Mouse (Mus musculus): ENCODE results near the gene BC048679. TPM values are rescaled to one million over a fixed set of nuclear protein-coding genes. Genes with fewer than 3 reads are reported as not detected.

BC048679 gene
- polyA plus RNA-seq, 1 experiment = not detected

DNA sequence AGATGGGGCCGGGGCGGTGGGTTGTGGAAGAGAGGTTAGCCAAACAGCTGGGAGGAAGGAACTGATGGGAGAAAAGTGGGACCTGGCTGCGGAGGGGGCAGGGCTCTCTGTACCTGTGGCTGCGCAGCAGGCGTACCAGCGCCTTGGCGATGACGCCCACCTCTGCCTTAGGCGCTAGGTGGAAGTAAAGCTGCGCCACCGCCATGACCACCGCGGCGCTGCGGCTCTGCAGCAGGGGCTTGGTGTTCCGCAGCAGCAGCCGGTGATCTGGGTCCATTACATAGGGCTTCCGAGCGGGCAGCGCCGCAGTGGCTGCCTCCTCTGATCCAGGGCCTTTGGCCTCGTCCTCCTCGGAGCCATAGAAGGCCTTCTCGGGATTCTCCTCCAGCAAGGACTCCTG lies 21.2 kb downstream of the BC048679 start:
- H3K27ac ChIP-seq (ENCODE audit: insufficient read depth, low read depth, low read length) = no peak overlapping the region
- H3K27me3 ChIP-seq (ENCODE audit: control insufficient read depth, insufficient read depth, low read length) = no peaks in the 10 kb centered on the region; the same call in 1 of the 2 replicates
- no peaks in the 10 kb centered on the region for H3K36me3 ChIP-seq (ENCODE audit: control insufficient read depth, insufficient read depth, low read length)
- H3K4me1 ChIP-seq (ENCODE audit: control insufficient read depth, insufficient read depth, insufficient read length, low read length) = no peaks in the 10 kb centered on the region
- TF ChIP-seq POLR2A (IDR thresholded peaks at IDR 0.05; ENCODE audit: low read depth, low read length) (no peak), CTCF (IDR thresholded peaks at IDR 0.05; ENCODE audit: extremely low read depth, insufficient read length, insufficient replicate concordance, low read depth, low read length) (no peak)
- no peak overlapping the region for H3K4me3 ChIP-seq (ENCODE audit: low read depth, low read length)
- 5% methylated on average over 24 of the region's 24 CpGs for WGBS

DNA sequence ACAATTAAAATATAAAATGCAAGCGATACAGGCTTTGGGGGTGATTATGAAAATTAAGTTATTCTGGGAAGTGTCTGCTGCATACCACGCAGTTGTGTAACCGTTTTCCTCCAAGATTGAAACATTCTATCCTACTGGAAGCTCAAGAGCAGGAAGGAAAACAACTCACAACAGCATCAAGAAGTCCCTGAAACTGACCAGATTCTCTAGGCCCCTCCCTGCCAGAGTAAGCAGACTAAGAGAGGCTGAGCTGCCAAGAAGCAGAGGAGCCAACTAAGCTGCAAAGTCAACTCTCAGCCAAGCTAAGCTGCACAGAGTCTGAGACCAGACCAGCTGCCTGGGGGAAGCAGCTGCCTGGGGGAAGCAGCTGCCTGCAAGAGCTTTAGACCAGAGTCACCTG lies 22.9 kb downstream of the BC048679 start:
- no peak for TF ChIP-seq CTCF (IDR thresholded peaks at IDR 0.05; ENCODE audit: extremely low read depth, insufficient read length, insufficient replicate concordance, low read depth, low read length)
- Histone ChIP-seq H3K4me3 (ENCODE audit: low read depth, low read length) (no peak overlapping the region), H3K36me3 (ENCODE audit: control insufficient read depth, insufficient read depth, low read length) (no peaks in the 10 kb centered on the region), H3K27ac (ENCODE audit: insufficient read depth, low read depth, low read length) (no peak overlapping the region), H3K4me1 (ENCODE audit: control insufficient read depth, insufficient read depth, insufficient read length, low read length) (no peaks in the 10 kb centered on the region), H3K27me3 (ENCODE audit: control insufficient read depth, insufficient read depth, low read length) (no peaks in the 10 kb centered on the region)
- WGBS = 80% methylated on average over 3 of the region's 3 CpGs

DNA sequence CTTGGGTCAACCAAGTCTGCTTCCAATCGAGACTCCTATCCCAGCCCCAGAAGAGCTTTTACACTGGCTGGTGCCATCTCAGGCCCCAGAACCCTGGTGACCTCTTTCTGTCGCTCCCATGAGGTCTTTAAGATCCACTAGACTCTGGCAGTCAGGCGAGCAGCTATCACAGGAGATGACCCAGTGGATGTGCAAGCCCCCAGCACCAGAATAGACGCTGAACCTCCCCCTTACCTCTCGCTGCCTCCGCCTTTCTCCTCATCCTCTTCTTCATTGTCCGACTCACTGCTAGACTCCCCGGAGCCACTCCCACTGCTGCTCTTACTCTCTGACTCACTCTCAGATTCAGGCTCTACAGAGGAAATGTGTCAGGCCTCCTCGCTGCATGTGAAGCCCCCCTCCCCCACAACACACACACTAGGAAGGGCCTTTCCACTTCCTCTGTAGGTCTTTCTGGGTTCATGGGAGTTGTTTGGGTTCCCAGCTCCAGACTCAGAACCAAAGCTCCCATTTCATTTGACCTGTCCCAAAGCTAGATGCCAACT lies 33.1 kb downstream of the BC048679 start:
- Histone ChIP-seq H3K4me1 (ENCODE audit: control insufficient read depth, insufficient read depth, insufficient read length, low read length) (no peaks in the 10 kb centered on the region), H3K36me3 (ENCODE audit: control insufficient read depth, insufficient read depth, low read length) (no peaks in the 10 kb centered on the region), H3K27me3 (ENCODE audit: control insufficient read depth, insufficient read depth, low read length) (no peaks in the 10 kb centered on the region), H3K4me3 (ENCODE audit: low read depth, low read length) (no peak overlapping the region), H3K27ac (ENCODE audit: insufficient read depth, low read depth, low read length) (no peak overlapping the region)
- 70% methylated on average over 9 of the region's 9 CpGs for WGBS
- TF ChIP-seq POLR2A (IDR thresholded peaks at IDR 0.05; ENCODE audit: low read depth, low read length) (no peak), CTCF (IDR thresholded peaks at IDR 0.05; ENCODE audit: extremely low read depth, insufficient read length, insufficient replicate concordance, low read depth, low read length) (no peak)

DNA sequence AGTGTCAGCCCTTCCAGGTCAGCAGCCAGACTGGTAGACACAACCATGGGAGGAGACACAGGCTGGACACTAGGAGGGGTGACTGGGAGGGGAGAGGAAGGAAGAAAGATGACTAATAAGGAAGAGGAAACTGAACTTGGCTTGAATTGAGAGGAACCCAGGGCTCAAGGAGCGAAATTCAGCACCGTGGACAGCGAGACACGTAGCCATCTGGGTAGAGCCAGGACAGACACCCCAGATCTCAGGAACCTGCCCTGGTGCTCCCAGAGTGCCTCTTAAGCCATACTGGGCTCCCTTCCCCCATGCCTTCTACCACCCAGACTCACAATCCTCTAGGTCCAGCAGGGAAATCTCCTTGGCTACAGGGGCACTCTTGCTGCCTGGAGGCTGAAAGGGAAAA lies 34.0 kb downstream of the BC048679 start:
- Histone ChIP-seq H3K27me3 (ENCODE audit: control insufficient read depth, insufficient read depth, low read length) (no peaks in the 10 kb centered on the region), H3K27ac (ENCODE audit: insufficient read depth, low read depth, low read length) (no peak overlapping the region), H3K4me3 (ENCODE audit: low read depth, low read length) (no peak overlapping the region), H3K4me1 (ENCODE audit: control insufficient read depth, insufficient read depth, insufficient read length, low read length) (no peaks in the 10 kb centered on the region), H3K36me3 (ENCODE audit: control insufficient read depth, insufficient read depth, low read length) (no peaks in the 10 kb centered on the region)
- WGBS = 2% methylated on average over 4 of the region's 4 CpGs
- TF ChIP-seq POLR2A (IDR thresholded peaks at IDR 0.05; ENCODE audit: low read depth, low read length) = no peak
- TF ChIP-seq CTCF (IDR thresholded peaks at IDR 0.05; ENCODE audit: extremely low read depth, insufficient read length, insufficient replicate concordance, low read depth, low read length) = no peak

DNA sequence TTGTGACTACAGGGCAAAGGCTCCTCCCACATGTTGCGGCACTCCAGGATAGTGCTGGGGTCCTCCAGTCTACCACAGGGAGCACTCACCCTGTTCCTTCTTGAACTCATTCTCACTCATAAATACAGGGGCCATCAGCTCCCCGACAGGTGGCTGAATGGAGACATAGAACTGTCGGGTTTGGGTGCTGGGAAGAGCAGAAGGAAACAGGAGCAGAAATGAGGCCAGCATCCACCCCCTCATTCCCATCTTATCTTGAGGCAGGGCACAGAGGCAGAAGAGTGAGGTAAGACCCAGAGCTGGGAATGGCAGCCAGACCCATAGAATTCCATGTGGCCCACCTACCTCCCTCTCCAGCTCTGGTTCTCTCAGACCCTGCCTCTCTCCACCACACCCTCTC lies 35.3 kb downstream of the BC048679 start:
- TF ChIP-seq CTCF (IDR thresholded peaks at IDR 0.05; ENCODE audit: extremely low read depth, insufficient read length, insufficient replicate concordance, low read depth, low read length) = no peak
- Histone ChIP-seq H3K36me3 (ENCODE audit: control insufficient read depth, insufficient read depth, low read length) (no peaks in the 10 kb centered on the region), H3K27ac (ENCODE audit: insufficient read depth, low read depth, low read length) (no peak overlapping the region), H3K27me3 (ENCODE audit: control insufficient read depth, insufficient read depth, low read length) (no peaks in the 10 kb centered on the region), H3K4me3 (ENCODE audit: low read depth, low read length) (no peak overlapping the region), H3K4me1 (ENCODE audit: control insufficient read depth, insufficient read depth, insufficient read length, low read length) (no peaks in the 10 kb centered on the region)
- WGBS = 74% methylated on average over 3 of the region's 3 CpGs

DNA sequence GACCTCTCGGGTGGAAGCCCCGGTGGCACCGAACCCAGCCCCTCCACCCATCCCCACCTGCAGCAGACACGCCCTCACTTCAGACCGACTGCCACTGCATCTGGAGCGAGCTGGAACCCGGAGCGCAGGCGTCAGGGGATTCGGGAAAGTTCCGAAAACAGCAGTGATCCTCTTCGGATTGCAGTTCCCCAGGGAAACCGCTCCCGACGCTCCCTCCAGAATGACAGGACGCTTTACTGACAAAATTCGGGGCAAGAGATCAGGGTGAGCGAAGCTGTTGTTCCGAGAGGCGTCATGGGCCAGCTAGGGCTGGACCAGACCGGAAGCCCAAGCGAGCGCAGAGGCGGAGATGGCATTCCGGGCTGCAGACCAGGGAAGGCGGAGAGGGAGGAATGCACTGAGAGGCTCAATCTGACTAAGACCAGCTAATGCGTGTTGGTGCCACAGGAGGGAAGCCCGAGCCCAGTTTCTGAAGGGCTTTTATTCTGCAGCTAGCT lies 42.9 kb downstream of the BC048679 start, which contains the start of gene Cpeb1:
Cpeb1 (minus strand) TSS at position 311 of the 497 bp plus-strand sequence.
- H3K27me3 ChIP-seq (ENCODE audit: control insufficient read depth, insufficient read depth, low read length) = peaks cover 43% of the 10 kb centered on the region
- peaks cover 4% of the 10 kb centered on the region; the same call in 1 of the 2 replicates for H3K4me1 ChIP-seq (ENCODE audit: control insufficient read depth, insufficient read depth, insufficient read length, low read length)
- H3K27ac ChIP-seq (ENCODE audit: insufficient read depth, low read depth, low read length) = no peak within 1 kb of the TSS
- peak within 1 kb of the TSS; percentile 60 for H3K4me3 ChIP-seq (ENCODE audit: low read depth, low read length)
- TF ChIP-seq CTCF (IDR thresholded peaks at IDR 0.05; ENCODE audit: extremely low read depth, insufficient read length, insufficient replicate concordance, low read depth, low read length) = no peak
- no peak for TF ChIP-seq POLR2A (IDR thresholded peaks at IDR 0.05; ENCODE audit: low read depth, low read length)
- WGBS = 1% methylated on average over 28 of the region's 28 CpGs
- no peaks in the 10 kb centered on the region for H3K36me3 ChIP-seq (ENCODE audit: control insufficient read depth, insufficient read depth, low read length)

DNA sequence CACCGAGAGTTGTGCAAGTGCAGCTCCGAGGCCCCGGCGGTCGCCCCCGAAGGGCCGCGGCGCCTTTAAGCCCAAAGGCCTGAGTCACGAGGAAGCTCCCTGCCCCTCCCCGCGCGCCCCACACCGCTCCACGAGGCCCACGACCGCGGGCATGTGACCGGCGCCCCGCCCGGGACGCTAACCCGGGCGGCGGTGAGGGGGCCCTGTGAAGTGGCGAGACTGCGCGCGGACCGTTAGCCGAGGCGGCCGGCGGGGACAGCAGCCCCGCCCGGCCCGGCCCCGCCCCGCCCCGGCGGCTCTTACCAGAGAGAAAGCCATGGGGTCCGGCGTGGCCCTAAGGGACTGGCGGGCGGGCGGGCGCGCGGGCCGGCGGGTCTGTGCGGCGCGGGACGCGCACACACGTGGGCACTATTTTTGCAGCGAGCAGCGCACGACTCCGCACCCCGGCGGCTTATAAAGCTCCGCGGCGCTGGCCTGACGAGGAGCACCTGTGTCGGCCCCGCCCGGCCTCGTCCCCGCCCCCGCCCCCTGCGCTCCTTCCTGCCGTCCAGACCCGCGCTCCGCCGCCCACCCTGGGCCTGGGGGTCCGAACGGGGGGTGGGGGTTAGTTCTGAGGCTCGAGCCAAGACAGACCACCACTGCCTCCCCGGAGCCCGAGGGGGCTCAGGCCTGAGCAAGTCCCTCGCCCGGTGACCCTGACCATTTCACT lies 43.6 kb downstream of the BC048679 start:
- no peak for TF ChIP-seq POLR2A (IDR thresholded peaks at IDR 0.05; ENCODE audit: low read depth, low read length)
- TF ChIP-seq CTCF (IDR thresholded peaks at IDR 0.05; ENCODE audit: extremely low read depth, insufficient read length, insufficient replicate concordance, low read depth, low read length) = no peak
- no peaks in the 10 kb centered on the region for H3K36me3 ChIP-seq (ENCODE audit: control insufficient read depth, insufficient read depth, low read length)
- H3K4me3 ChIP-seq (ENCODE audit: low read depth, low read length) = peak overlapping the region; percentile 60
- H3K27ac ChIP-seq (ENCODE audit: insufficient read depth, low read depth, low read length) = no peak overlapping the region
- peaks cover 43% of the 10 kb centered on the region for H3K27me3 ChIP-seq (ENCODE audit: control insufficient read depth, insufficient read depth, low read length)
- WGBS = under 1% methylated on average over 84 of the region's 87 CpGs
- peaks cover 4% of the 10 kb centered on the region; the same call in 1 of the 2 replicates for H3K4me1 ChIP-seq (ENCODE audit: control insufficient read depth, insufficient read depth, insufficient read length, low read length)

Measured in small intestine, adult 2 months (tissue).